Mouse (Mus musculus): Measurements from ENCODE around the gene Rbp2. TPM values are rescaled to one million over a fixed set of nuclear protein-coding genes. Genes with fewer than 3 reads are reported as not detected.

Gene Rbp2
- polyA plus RNA-seq, 1 experiment from 2014 or later: 1.9 TPM

DNA sequence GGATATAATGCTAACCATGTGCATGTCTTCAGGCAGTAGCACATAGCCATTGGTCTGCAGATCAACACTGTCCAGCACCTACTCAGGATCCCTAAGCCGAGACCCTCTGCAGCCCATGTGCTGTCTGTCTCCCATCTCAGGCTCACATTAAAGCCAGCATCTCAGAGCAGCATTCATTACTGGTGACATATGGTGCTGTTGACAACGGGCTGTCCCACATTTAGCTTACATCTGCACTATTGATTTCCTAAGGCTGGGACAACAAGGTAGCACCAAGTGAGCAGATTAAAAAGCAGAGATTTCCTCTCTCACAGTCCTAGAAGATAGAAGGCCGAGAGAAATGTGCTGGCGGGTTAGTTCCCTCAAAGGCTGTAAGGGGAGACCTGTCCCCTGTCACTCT, 43.9 kb downstream of the Rbp2 start:
- H3K9ac ChIP-seq (ENCODE audit: low read depth, low read length): no peak overlapping the region
- no peak overlapping the region for H3K4me3 ChIP-seq (ENCODE audit: low read depth, low read length)
- H3K4me2 ChIP-seq: no peak overlapping the region
- ATAC-seq (replicated peaks; ENCODE audit: low FRiP score) (no peak), DNase-seq (ENCODE audit: low spot score) (no peak)
- no peak overlapping the region for H3K27ac ChIP-seq (ENCODE audit: low read depth, low read length)
- H3K9me3 ChIP-seq (ENCODE audit: control insufficient read depth, low read length): no peaks in the 10 kb centered on the region
- no peaks in the 10 kb centered on the region for H3K27me3 ChIP-seq (replicated peaks; ENCODE audit: control insufficient read depth, insufficient read depth, low read length)
- no peaks in the 10 kb centered on the region for H3K36me3 ChIP-seq (ENCODE audit: control insufficient read depth, insufficient read depth, low read length)
- WGBS: 71% methylated on average over 4 of the region's 4 CpGs
- no peaks in the 10 kb centered on the region for H3K4me1 ChIP-seq (replicated peaks; ENCODE audit: control insufficient read depth, insufficient read depth, low read length)

DNA sequence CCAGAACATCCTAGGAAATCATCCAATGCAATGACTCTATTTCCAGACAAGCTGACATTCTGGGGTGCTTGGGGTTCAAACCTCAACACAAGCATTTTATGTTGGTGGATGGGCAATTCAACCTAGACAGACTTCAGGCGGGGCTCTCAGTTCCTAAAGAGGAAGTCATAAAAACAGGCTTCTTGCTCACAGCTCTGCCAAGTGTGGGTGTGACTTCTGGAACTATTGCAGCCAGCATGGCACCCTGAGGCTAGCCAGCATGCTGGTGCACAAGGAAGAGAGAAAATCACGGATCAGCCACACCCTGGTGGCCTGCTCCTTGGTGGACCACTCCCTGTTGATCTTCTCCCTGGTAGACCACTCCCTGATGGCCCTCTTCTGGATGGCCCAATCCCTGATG, 45.1 kb downstream of the Rbp2 start:
- Histone ChIP-seq H3K4me2 (no peak overlapping the region), H3K4me3 (ENCODE audit: low read depth, low read length) (no peak overlapping the region), H3K4me1 (replicated peaks; ENCODE audit: control insufficient read depth, insufficient read depth, low read length) (no peaks in the 10 kb centered on the region), H3K27me3 (replicated peaks; ENCODE audit: control insufficient read depth, insufficient read depth, low read length) (no peaks in the 10 kb centered on the region), H3K27ac (ENCODE audit: low read depth, low read length) (no peak overlapping the region), H3K9me3 (ENCODE audit: control insufficient read depth, low read length) (no peaks in the 10 kb centered on the region), H3K36me3 (ENCODE audit: control insufficient read depth, insufficient read depth, low read length) (no peaks in the 10 kb centered on the region), H3K9ac (ENCODE audit: low read depth, low read length) (no peak overlapping the region)
- no peak for DNase-seq (ENCODE audit: low spot score)
- 42% methylated on average over 2 of the region's 2 CpGs for WGBS
- no peak for ATAC-seq (replicated peaks; ENCODE audit: low FRiP score)

DNA sequence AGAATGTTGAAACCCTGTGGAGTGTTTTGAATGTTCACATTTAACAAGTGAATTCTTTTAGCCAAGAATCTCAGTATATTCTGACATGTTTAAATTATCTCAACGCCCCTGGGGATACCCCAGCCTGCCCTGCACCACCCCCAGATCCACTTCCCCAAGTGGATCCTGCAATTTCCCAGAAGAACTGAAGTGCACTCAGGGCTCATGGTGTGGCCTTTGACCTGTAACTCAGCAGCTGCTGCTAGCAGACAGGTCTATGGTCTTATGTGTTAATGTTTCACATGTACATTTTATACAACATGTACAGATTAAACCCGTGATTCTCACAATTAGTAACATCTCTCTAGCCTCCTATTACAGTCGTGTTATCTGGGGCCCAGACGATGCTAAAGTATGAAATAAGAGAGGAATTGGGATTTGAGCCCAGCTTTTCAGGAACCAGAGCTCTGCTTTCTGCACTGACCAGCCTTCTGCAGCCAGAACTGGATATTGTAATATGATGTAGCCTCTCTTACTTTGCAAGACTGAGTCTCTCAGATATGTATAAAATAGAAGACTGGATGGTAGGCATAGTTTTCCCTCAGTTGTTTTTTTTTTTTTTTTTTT, 48.9 kb downstream of the Rbp2 start:
- ATAC-seq (replicated peaks; ENCODE audit: low FRiP score): no peak; the same call in 1 of the 2 replicates
- 57% methylated on average over 4 of the region's 4 CpGs for WGBS

DNA sequence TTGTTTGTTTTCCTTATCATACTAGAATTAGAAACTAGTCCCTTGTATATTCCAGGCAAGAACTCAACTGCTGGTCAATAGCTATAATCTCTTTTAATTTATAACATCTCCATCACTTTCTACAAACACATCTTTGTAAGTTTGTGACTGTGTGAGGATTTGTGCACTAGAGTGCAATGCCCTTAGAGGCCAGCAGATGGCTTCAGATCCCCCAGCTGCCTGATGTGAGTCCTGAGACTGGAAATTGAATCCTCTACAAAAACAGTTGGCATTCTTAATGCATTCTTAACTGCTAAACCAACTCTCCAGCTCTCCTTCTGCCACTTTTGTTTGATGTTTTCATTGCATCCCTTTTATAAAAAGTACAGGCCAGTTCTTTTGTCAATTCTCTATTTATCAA, 49.8 kb downstream of the Rbp2 start:
- H3K4me1 ChIP-seq (replicated peaks; ENCODE audit: control insufficient read depth, insufficient read depth, low read length): no peaks in the 10 kb centered on the region
- no peaks in the 10 kb centered on the region for H3K9me3 ChIP-seq (ENCODE audit: control insufficient read depth, low read length)
- no peak for ATAC-seq (replicated peaks; ENCODE audit: low FRiP score)
- no peaks in the 10 kb centered on the region for H3K36me3 ChIP-seq (ENCODE audit: control insufficient read depth, insufficient read depth, low read length)
- no peak overlapping the region for H3K27ac ChIP-seq (ENCODE audit: low read depth, low read length)
- no peak overlapping the region for H3K4me2 ChIP-seq
- no peak for DNase-seq (ENCODE audit: low spot score)
- no peak overlapping the region for H3K4me3 ChIP-seq (ENCODE audit: low read depth, low read length)
- no peaks in the 10 kb centered on the region for H3K27me3 ChIP-seq (replicated peaks; ENCODE audit: control insufficient read depth, insufficient read depth, low read length)
- no peak overlapping the region for H3K9ac ChIP-seq (ENCODE audit: low read depth, low read length)

More for the DNA sequence above, 48.9 kb downstream of the Rbp2 start:
- Histone ChIP-seq H3K9me3 (ENCODE audit: control insufficient read depth, low read length) (no peaks in the 10 kb centered on the region), H3K4me1 (replicated peaks; ENCODE audit: control insufficient read depth, insufficient read depth, low read length) (no peaks in the 10 kb centered on the region), H3K9ac (ENCODE audit: low read depth, low read length) (no peak overlapping the region), H3K27me3 (replicated peaks; ENCODE audit: control insufficient read depth, insufficient read depth, low read length) (no peaks in the 10 kb centered on the region), H3K4me3 (ENCODE audit: low read depth, low read length) (no peak overlapping the region), H3K27ac (ENCODE audit: low read depth, low read length) (no peak overlapping the region), H3K4me2 (no peak overlapping the region), H3K36me3 (ENCODE audit: control insufficient read depth, insufficient read depth, low read length) (no peaks in the 10 kb centered on the region)
- DNase-seq (ENCODE audit: low spot score): no peak

DNA sequence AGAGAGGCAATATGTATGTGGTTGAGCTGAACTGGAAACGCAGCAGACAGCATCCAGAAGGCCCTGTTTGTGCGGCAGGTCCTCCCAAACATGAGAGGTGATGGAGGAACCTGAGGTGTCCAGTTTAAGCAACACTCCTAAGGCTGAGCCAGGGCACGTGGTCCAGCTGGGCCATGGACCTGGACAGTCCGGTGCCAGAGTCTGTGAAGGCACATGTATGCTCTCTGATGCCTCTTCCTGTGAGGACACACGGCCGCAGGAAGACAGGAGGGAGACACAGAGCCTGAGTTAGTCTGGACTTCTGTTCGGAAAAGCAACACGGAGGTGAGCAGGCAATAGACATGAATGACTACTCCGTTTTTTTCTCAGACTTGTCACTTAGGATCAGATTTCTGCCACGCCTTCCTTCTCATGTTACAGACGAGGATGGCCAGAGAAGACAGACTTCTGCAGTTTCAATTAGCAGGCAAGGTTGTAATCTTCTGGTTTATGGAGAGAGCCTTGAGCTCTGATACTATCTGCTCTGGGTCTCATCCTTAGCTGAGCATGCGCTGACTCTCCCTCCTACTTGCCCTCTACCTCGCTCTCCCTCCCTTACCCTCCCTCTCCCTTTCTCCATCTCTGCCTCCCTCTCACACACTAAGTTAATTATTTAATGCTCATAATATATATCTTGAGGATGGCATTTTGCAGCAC, 52.2 kb downstream of the Rbp2 start:
- Histone ChIP-seq H3K27ac (ENCODE audit: low read depth, low read length) (no peak overlapping the region), H3K9ac (ENCODE audit: low read depth, low read length) (no peak overlapping the region), H3K4me1 (replicated peaks; ENCODE audit: control insufficient read depth, insufficient read depth, low read length) (no peaks in the 10 kb centered on the region), H3K4me2 (peak overlapping the region; percentile 43), H3K36me3 (ENCODE audit: control insufficient read depth, insufficient read depth, low read length) (no peaks in the 10 kb centered on the region), H3K9me3 (ENCODE audit: control insufficient read depth, low read length) (no peaks in the 10 kb centered on the region), H3K27me3 (replicated peaks; ENCODE audit: control insufficient read depth, insufficient read depth, low read length) (no peaks in the 10 kb centered on the region), H3K4me3 (ENCODE audit: low read depth, low read length) (no peak overlapping the region)
- WGBS: 44% methylated on average over 13 of the region's 13 CpGs
- DNase-seq (ENCODE audit: low spot score) (no peak), ATAC-seq (replicated peaks; ENCODE audit: low FRiP score) (0 out of 2 replicates have a peak, but pooled peaks have one; percentile 36)

DNA sequence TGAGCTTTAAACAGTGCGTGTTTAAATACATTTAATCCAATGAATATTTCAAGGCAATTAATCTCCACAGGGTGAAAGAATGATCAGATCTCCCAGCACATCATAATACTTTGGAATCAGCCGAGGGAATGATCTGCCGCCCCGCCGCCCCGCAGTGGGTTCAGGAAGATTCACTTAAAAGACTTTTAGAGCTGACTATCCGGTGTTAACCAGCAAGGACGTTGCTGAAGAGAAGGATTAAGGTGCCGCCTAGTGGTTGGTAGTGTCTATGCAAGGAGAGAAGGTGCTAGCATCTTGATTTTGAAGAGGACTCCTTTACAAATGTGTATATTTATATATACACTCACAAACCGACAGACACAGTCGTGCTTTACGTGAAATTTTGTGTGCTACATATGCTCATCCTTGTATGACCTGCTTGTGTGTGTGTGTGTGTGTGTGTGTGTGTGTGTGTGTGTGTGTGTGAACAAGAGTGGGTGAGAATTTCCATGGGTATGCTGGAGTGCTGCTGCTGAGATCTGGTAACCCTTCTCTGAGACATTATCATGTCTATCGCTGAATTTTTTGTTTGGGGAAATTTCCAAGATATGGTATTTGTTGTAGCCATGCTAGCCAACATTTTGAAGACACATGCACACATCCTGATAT, 52.9 kb downstream of the Rbp2 start:
- DNase-seq (ENCODE audit: low spot score) (peak; percentile 51), ATAC-seq (replicated peaks; ENCODE audit: low FRiP score) (no peak)
- Histone ChIP-seq H3K9me3 (ENCODE audit: control insufficient read depth, low read length) (no peaks in the 10 kb centered on the region), H3K27me3 (replicated peaks; ENCODE audit: control insufficient read depth, insufficient read depth, low read length) (no peaks in the 10 kb centered on the region), H3K27ac (ENCODE audit: low read depth, low read length) (no peak overlapping the region), H3K36me3 (ENCODE audit: control insufficient read depth, insufficient read depth, low read length) (no peaks in the 10 kb centered on the region), H3K9ac (ENCODE audit: low read depth, low read length) (no peak overlapping the region), H3K4me1 (replicated peaks; ENCODE audit: control insufficient read depth, insufficient read depth, low read length) (no peaks in the 10 kb centered on the region), H3K4me3 (ENCODE audit: low read depth, low read length) (no peak overlapping the region), H3K4me2 (peak overlapping the region; percentile 43)
- WGBS: 5% methylated on average over 13 of the region's 13 CpGs

DNA sequence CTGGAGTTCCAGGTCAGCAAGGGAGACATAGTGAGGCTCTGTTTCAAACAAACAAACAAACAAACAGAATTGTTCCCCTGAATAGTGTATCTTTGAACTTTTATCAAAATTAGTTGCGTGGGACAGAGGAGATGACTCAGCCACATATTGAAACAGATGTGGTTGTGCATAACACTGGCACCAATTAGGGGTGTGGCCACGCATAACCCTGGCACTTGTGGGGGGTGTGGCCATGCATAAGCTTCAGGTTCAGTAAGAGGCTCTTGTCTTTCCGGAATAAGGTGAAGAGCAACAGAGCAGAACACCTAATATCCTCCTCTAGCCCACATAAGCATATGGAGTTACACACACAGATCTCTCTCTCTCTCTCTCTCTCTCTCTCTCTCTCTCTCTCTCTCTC, 58.1 kb downstream of the Rbp2 start:
- H3K4me2 ChIP-seq: no peak overlapping the region
- 85% methylated on average over 3 of the region's 3 CpGs for WGBS
- H3K36me3 ChIP-seq (ENCODE audit: control insufficient read depth, insufficient read depth, low read length): no peaks in the 10 kb centered on the region
- H3K27ac ChIP-seq (ENCODE audit: low read depth, low read length): no peak overlapping the region
- H3K4me1 ChIP-seq (replicated peaks; ENCODE audit: control insufficient read depth, insufficient read depth, low read length): no peaks in the 10 kb centered on the region
- no peak for ATAC-seq (replicated peaks; ENCODE audit: low FRiP score)
- no peak overlapping the region for H3K9ac ChIP-seq (ENCODE audit: low read depth, low read length)
- H3K4me3 ChIP-seq (ENCODE audit: low read depth, low read length): no peak overlapping the region
- no peaks in the 10 kb centered on the region for H3K27me3 ChIP-seq (replicated peaks; ENCODE audit: control insufficient read depth, insufficient read depth, low read length)
- no peaks in the 10 kb centered on the region for H3K9me3 ChIP-seq (ENCODE audit: control insufficient read depth, low read length)
- no peak for DNase-seq (ENCODE audit: low spot score)
